Mouse (Mus musculus) frontal cortex, postnatal 36 days (tissue): Measurements from ENCODE around the gene Ercc6.

Source experiments
- DNase-seq, 2 experiments: peaks; one replicate each; pipeline ENCODE4 v3.0.0; 2022; ENCODE audit warnings: low spot score in 2 of 2

Gene Ercc6

DNA sequence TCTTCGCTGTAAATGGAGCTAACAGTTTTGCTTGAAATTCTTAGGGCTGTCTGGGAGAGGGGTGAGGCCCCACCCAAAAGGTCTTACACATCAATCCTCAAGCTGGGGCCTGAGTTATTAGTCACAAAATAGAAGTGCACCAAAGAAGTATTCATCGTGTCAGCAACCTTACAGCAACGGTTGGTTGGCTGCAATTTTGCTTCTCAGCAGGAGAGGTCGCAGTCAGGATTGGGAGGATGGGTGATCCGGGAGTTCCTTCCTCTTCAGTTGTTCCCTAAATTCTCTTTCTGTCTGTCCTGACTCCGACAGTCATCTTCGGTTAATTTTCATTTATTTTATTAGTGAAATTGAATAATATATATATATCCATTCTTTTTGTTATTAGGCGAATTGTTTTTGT, 59.2 kb downstream of the Ercc6 start:
- no peak for DNase-seq

DNA sequence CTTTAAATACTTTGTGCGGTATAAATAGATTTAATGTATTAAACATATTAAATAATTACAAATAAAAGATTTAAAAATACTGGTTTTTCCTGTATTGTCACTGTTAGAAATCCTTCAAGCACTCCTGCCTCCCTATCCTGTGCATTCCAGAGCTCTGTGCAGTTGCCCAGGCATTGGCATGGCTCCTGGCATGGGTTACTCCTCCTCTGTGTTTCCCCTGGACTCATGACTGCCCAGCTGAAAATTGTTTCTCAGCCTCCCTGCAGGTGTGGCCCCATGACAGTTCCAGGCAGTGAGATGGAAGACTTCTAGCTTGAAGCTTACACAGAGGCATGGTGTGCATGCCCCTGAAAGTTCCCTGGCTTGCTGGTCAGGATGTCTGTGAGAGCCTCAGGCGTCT, 65.1 kb downstream of the Ercc6 start:
- no peak for DNase-seq

DNA sequence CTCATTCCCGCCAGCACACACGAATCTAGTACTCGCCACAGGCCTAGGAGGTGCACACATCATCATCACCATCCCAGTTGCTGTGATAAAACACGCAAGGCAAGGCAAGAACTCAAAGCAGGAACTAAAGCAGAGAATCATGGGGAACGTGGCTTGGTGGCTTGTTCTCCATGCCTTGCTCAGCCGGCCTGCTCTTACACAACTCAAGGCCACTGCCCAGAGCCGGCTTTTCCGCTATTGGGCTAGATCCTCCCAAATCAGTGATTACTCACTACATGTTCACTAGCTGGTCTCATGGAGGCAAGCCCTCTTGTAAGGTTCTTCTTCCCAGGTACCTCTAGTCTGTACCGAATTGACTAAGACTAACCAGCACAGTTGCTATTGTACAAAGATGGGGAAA, 70.4 kb downstream of the Ercc6 start:
- no peak for DNase-seq

DNA sequence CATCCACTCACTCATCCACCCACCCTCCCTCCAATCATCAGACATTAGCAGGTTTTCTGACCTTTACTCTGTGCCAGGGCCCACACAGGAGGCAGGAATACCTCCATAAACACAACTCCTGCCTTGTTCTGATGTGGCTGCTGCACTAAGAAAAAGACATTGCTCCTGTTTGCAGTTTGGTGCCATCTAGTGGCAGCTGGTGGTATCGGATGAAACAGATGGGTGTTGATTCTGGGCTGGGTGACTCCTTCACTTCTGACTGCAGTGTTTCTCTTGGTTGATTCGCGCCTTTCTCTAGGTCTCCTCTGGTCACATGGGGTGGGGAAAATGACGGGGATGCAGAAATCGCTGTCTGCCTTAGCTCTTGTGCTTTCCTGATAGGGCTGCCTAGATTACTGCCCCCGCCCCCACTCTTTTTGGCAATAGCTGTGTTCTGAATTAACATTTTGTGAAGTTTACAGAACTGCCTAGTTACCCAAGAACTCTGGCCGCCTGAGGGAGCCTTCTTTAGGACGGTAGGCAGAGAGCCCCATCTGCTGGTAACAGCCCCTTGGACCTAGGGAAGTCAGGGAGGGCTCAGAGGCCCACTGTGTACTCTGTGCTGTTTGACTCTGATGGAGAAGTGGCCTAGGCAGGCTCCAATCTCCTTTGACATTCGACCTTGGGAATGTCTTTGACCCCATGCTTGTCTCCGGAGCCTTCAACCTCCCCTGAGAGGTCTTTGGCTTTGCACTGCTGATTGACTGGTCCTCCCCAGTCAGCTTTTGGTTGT, 73.9 kb downstream of the Ercc6 start:
- peak; percentile 77 to 82 for DNase-seq

DNA sequence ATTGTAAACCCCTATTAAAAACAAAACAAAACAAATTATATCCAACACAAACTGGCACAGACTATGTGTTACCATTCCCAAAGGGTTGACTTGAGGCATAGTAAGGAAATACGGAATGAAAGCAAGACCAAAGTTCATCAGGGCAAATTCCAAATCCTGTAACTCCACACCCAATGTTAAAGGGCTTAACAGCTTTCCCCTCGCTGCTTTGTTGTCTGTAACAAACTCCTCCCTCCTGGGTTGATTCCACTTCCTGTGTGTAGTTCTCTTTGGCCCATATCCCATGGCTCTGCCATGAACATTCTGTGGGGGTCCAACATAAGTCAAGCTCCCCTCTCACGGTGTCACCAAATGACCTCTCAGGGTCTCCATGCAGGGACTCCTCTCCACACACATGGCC, 77.1 kb downstream of the Ercc6 start:
- no peak for DNase-seq

DNA sequence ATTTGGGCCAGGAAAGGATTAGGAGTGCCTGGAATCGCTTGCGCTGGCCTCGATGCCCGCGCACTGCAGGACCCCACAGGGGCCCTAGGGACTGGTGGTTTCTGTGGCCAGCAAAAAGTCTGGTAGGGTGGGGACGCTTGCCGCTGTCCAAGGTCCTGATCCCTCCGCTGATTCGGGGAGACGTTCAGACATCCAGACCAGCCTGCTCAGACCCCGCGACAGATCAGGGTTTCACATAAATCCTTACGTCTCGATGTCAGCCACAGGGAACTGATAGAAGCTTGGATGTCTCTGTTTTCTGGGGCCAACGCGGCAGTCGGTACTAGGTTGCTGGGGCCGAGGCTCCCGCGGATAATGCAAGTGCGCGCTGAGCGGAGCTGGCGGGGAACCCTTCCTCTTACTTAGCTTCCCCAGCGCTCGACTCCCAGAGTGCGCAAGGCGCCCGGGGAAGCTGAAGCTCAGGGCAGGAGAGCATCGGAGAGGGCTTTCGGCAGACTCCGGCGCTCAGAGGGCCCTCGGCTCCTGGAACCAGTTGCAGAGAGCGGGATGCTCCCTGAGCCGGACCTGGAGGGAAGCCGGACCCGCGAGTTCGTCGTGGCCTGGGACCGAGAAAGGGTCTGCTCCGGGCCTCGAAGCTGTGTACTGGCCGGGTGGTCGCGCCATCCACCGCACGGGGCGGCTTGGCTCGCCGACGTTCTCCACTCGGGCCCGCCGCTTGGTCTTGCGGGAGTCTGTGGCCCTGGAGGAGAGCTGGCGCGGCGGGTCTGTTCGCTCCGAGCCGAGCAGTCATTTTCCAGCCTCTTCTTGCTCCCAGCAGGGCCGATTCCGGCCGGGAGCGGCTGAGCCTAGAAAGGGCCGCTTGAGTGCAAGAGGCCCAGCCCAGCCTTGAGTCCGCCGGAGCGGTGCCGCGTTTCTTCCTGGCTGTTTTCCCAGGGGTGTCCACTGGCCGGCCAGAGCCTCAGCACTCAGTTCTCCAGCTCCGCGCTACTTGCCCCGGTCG, 84.2 kb downstream of the Ercc6 start:
- peak in 1 of 2 experiments; percentile 31 for DNase-seq

DNA sequence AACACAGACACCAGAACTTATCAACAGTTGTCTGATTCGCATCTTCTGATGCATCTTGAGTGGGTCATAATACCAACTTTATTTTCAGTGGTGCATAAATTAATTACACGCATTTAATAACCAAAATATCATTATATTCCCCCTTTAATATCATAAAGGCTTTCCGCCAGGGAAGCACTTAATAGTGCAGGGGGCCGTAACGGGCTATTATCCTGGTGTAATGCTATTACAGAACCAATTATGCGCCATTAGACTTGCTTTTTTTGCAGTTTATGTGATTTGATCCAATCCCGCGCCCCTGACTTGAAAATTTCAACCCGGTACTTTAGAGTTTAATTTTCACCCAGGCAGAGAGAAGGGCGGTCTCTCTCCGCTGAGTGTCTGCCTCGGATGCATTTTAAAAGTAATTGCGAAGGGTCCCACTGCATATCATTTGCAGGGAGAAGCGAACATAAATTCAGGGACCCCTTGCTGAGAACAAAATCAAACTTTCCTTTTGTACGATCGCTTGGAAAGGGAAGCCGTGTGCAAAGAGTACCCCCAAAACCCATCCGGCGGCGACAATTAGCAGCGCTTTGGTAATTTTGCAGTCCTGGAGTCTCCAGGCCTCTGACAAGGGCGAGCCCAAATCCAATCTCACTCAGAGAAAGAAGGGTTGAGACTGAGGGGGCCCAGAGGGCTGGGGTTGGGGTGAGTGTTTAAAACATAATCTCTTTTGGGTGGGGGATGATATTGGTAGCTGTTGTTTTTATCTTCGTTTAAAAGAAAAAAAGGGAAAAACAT, 85.3 kb downstream of the Ercc6 start:
- no peak for DNase-seq

DNA sequence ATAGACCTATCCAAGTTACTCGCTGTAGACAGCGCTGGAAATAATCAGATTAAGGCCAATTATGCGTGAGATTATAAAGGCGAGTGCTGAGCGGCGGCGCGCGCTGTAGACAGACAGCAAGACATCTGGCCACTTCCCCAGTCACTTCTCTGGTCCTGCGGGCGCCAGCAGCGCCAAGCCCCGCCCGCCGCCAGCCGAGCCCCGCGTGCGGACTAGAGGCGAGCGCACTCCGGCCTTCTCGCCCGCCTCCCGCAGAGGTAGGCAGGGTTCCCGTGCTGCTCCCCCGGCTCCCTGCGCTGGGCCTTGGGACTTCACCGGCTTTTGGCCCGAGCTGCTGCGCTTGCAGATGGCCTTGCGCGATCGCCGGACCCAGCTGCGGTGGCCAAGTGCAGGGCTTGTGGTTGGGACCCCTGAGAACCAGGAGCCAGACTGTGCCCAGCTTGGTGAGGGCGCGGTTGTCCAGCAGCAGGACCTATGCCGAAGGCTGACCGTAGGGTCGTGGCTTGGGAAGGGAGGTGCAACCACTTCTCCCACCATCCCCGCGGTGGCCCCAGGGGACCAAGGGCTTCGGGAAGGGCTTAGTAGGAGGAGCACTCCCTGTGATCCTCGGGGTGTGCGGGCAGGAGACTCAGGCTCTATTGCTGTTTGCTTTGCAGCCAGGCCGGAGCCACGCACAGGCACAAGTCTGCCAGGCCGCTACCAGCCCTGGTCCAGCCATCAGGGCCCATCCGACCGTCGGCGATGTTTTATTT, 86.1 kb downstream of the Ercc6 start, which contains the start of gene Prrxl1:
Prrxl1 (plus strand) TSS at position 118 of the 752 bp plus-strand sequence.
- no peak for DNase-seq

DNA sequence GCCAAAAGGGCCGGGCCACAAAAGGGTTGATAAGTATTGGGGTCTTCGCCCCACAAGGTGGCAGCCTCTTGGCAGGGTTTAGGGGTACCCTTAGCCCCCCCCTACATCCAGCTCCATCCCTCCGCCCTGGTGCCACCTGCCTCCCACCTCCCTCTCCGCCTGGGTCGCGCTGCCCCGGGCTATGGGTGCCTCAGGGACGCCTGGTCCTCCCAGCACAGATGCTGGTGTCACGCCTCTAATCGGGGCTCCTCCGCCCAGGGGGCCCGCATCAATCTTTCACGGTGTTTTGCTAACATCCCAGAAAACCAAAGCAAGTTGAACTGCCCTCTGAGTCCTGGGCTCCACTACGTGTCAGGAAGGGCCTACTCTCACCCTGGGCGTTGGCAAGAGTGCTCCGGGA, 86.8 kb downstream of the Ercc6 start:
- DNase-seq = no peak

DNA sequence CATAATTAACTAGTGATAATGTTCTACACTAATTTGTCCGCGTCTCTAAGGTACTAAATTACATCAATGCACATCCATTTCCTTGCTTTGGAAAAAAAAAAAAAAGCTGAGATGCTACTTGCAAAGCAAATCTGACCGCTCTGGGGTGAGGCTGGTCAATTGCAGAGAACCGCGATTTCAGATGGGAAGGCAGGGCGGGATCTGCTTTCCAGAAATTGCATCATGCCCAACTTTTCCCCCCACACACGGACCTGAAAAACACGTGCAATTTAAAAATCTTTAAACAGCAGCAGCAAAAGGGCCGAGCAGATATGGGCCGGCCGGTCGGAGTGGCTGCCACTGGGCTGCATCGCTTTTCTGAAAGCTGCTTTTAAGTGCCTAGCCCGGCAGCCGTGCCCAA, 92.2 kb downstream of the Ercc6 start:
- no peak for DNase-seq

DNA sequence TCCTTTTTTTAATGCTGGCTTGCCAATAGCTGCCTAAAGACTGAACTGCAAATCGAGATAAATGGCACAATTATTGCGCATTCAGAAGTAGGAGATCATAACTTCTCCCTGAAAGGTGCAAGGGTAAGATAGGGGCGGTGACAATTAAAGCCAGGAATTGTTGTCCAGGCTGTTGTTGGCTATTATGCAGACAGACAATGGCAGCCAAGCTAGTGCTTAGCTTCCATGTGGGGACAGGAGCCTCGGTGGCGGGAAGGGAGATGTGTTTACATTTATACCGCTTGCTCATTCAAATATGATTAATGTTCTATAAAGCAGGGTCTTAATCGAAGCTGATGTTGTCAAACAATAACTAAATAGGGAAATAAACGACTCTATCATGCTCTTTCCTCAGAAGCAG, 93.0 kb downstream of the Ercc6 start:
- DNase-seq = no peak

DNA sequence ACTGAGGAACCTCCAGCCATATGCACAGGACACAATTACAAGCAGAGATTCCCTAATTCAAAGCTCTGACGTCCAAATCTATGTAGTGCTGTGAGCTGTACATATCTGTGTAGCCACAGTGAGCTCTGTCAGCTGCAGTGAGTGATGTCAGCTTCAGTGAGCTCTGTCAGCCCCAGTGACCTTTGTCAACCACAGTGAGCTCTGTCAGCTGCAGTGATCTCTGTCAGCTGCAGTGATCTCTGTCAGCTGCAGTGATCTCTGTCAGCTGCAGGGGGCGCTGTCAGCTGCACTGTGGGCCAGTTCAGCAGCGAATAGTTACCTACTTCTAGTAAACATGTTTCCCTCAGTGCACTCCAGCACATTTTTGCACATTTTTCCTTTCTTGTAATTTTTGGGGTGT, 96.1 kb downstream of the Ercc6 start:
- DNase-seq = peak; percentile 37 to 52

DNA sequence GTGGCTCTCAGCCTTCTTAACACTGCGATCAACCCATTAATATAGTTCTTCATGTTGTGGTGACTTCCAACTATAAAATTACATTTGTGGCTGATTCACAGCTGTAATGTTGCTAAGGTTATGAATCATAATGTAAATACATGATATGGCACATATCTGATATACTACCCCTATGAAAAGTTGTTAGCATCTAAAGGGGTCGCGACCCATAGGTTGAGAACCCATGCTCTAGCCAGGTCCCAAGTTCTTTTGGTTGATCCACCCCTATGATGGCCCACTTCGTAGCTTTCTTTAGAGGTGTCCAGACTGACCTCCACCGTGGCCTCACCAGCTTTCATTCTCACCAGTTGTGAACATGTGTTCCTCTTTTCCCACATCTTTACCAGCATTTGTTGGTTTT, 103.9 kb downstream of the Ercc6 start:
- no peak for DNase-seq

DNA sequence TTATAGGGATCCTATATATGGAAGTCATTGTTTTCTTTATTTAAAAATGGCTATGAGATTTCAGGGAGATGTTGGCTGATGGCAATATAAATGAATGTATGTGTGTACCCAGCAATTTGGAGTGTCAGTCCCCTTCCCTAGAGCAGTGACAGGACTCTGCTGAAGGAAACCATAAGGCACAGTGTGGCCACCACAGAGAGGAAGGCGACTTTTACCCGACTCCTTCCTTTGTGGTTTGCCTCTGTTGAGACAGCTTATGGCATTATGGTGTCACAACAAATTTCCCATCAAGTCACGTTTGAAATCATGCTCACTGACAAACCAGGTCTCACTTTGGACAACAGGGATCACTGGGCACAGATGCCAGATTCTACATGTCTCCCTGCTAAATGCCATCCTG, 110.9 kb downstream of the Ercc6 start:
- no peak for DNase-seq

DNA sequence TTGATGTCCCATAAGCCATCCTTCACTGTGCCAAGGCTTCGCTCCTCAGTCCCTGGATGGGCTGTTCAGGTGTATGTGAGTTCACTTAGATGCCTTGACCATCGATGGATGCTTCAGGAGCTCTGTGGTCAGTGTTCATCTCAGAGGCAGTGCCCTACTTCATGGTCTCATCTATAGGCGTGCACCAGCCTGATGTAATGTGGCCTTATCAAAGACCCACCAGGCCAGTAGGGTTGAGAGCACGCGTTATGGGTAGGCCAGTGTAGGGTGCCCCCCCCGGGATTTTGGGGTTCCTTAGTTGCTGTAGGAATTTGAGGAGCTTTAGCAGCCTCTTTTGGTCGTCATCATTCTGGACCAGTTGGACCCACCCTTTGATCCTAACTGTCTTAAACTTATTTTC, 111.5 kb downstream of the Ercc6 start:
- DNase-seq = no peak

DNA sequence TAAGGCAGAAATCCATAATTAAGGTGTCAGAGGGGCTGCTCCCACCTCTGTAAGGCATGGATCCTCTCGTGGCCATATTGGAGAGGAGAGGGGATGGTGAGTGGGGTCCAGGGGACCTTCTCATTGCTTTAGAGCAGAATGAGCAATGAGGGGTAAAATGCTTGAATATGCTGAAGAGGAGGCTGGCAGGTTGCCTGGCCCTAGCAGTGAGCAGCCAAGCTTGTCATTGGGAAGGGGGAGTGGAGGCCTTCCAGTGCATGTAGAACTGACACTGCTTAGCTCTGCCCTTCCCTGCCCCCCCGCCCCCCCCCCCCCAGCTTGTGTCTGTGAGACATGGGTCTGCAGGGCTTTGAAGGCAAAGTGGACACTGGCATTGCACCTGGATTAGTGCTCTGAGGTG, 114.0 kb downstream of the Ercc6 start:
- DNase-seq = no peak

DNA sequence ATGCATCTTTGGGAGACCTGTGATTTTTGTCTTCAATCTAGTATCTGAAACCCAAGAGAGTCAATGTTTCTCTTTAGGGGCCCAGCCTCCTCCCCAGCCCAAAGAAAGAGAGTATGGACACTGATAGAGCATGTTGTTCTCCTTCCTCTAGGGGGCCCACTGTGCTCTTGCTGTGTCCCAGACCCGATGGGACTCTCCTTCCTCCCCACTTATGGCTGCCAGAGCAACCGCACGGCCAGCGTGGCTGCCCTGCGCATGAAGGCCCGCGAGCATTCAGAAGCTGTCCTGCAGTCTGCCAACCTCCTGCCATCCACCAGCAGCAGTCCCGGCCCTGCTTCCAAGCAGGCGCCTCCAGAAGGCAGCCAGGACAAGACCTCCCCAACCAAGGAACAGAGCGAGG, 115.3 kb downstream of the Ercc6 start:
- no peak for DNase-seq
